Mouse (Mus musculus): Measurements from ENCODE around the gene Nlrx1.

Nlrx1 gene

GRCm38 (mm10) chr9:44234479-44235427 lies 33.6 kb downstream of the Nlrx1 start:
- DNase-seq (ENCODE audit: low spot score) = peak; percentile 31

- DNase-seq (ENCODE audit: low spot score) = peak; percentile 98
These were observed 34.5 kb downstream of the Nlrx1 start, which contains the start of gene Cbl for GRCm38 (mm10) chr9:44233802-44234478. Gene Cbl (minus strand): TSS chr9:44234049.

- DNase-seq (ENCODE audit: low spot score) = no peak
These were observed 35.2 kb downstream of the Nlrx1 start for GRCm38 (mm10) chr9:44233021-44233801.

GRCm38 (mm10) chr9:44231609-44232008 lies 36.8 kb downstream of the Nlrx1 start:
- DNase-seq (ENCODE audit: low spot score) = no peak

- DNase-seq (ENCODE audit: low spot score) = no peak
These were observed 42.4 kb downstream of the Nlrx1 start for GRCm38 (mm10) chr9:44225993-44226392.

GRCm38 (mm10) chr9:44213538-44213937 lies 54.9 kb downstream of the Nlrx1 start:
- DNase-seq (ENCODE audit: low spot score) = no peak

- DNase-seq (ENCODE audit: low spot score) = no peak
These were observed 56.0 kb downstream of the Nlrx1 start for GRCm38 (mm10) chr9:44212406-44212805.

GRCm38 (mm10) chr9:44209416-44209815 lies 59.0 kb downstream of the Nlrx1 start:
- no peak for DNase-seq (ENCODE audit: low spot score)

GRCm38 (mm10) chr9:44207840-44208239 lies 60.6 kb downstream of the Nlrx1 start:
- no peak for DNase-seq (ENCODE audit: low spot score)

Data from left cerebral cortex, adult 11 months (tissue).